29 mouse cellular contexts compared by ENCODE assay signal in genomic region chr8:126327786-126328185, GRCm38 (mm10). TPM values are rescaled to one million over a fixed set of nuclear protein-coding genes. Genes with fewer than 3 reads are reported as not detected.
A peak's percentile ranks its signal among the peaks of the same experiment; 100 is the strongest.
DNase-seq lines count a peak whose midpoint lies in the region.
"Had no signal": no experiment of that assay in that cellular context is flagged by ENCODE, and none has a peak within 500 bp of the region (broad histone marks: within the 10 kb centered on the region; RNA-seq: fewer than 3 reads in every experiment).

No protein-coding gene starts in this region.

- no peaks in the 10 kb centered on the region for H3K27me3 ChIP-seq in embryonic facial prominence, embryonic 10.5 days (replicated peaks; ENCODE audit: low read depth, poor library complexity, severe bottlenecking)
- no peaks in the 10 kb centered on the region for H3K27me3 ChIP-seq in heart, embryonic 10.5 days (ENCODE audit: insufficient read depth, poor library complexity, severe bottlenecking)
- H3K27me3 ChIP-seq: forebrain, embryonic 15.5 days; heart, embryonic 12.5 days; liver, embryonic 15.5 days; lung, embryonic 15.5 days; megakaryocyte, embryonic 14.5 days; neural tube, embryonic 12.5 days; stomach, embryonic 15.5 days had no signal

- no peaks in the 10 kb centered on the region for H3K36me3 ChIP-seq in embryonic facial prominence, embryonic 10.5 days (replicated peaks)
- no peaks in the 10 kb centered on the region for H3K36me3 ChIP-seq in heart, embryonic 10.5 days
- H3K36me3 ChIP-seq: forebrain, embryonic 15.5 days; G1E; heart, embryonic 12.5 days; hindbrain, embryonic 10.5 days; limb, embryonic 10.5 days; liver, embryonic 15.5 days; lung, embryonic 15.5 days; neural tube, embryonic 12.5 days; stomach, embryonic 15.5 days had no signal

- H3K9me3 ChIP-seq in embryonic facial prominence, embryonic 10.5 days = peaks cover 5% of the 10 kb centered on the region; the same call in 1 of the 2 replicates
- peaks cover 3% of the 10 kb centered on the region; the same call in 1 of the 2 replicates for H3K9me3 ChIP-seq in heart, embryonic 10.5 days
- H3K9me3 ChIP-seq: forebrain, embryonic 15.5 days; limb, embryonic 10.5 days; liver, embryonic 15.5 days; lung, embryonic 15.5 days; neural tube, embryonic 12.5 days; stomach, embryonic 15.5 days had no signal

- DNase-seq in embryo, embryonic 10 days (ENCODE audit: low spot score) = peak; percentile 39
- no peak for DNase-seq in embryo, embryonic 9.5 days (ENCODE audit: extremely low spot score)
- DNase-seq in ZHBTc4 (ENCODE audit: low read depth, low spot score) = peak; percentile 54
- peak; percentile 60 to 62 for DNase-seq in cerebellum, postnatal 14 days
- DNase-seq in embryonic facial prominence, embryonic 10.5 days (ENCODE audit: low spot score) = peak; percentile 14
- no peak for DNase-seq in kidney, adult 18-20 months
- no peak for DNase-seq in heart, embryonic 10.5 days (ENCODE audit: low spot score)
- DNase-seq in adrenal gland, adult (ENCODE audit: inconsistent age in 2 of 2, low spot score in 1 of 2) = no peak
- DNase-seq: adrenal gland, postnatal 25 days; gastrocnemius, postnatal 14 days; heart, adult 11 months; heart, postnatal 10 days; kidney, adult 11 months; liver; lung, postnatal 36 days; midbrain, embryonic 14.5 days; right cerebral cortex, adult 18-20 months; thymus, adult 18-20 months had no signal

- H3K4me3 ChIP-seq in embryonic facial prominence, embryonic 10.5 days = no peak overlapping the region
- no peak overlapping the region for H3K4me3 ChIP-seq in heart, embryonic 10.5 days
- H3K4me3 ChIP-seq: forebrain, embryonic 15.5 days; heart, embryonic 12.5 days; hindbrain, embryonic 10.5 days; limb, embryonic 10.5 days; liver, embryonic 15.5 days; lung, embryonic 15.5 days; megakaryocyte, embryonic 14.5 days; neural tube, embryonic 12.5 days; stomach, embryonic 15.5 days had no signal

- WGBS in embryonic facial prominence, embryonic 10.5 days = 56% methylated on average over 5 of the region's 5 CpGs
- WGBS in heart, embryonic 10.5 days = 60% methylated on average over 5 of the region's 5 CpGs

- peaks cover 11% of the 10 kb centered on the region for H3K4me1 ChIP-seq in embryonic facial prominence, embryonic 10.5 days
- no peaks in the 10 kb centered on the region for H3K4me1 ChIP-seq in heart, embryonic 10.5 days
- H3K4me1 ChIP-seq: forebrain, embryonic 15.5 days; heart, embryonic 12.5 days; limb, embryonic 10.5 days; liver, embryonic 15.5 days; lung, embryonic 15.5 days; megakaryocyte, embryonic 14.5 days; neural tube, embryonic 12.5 days; stomach, embryonic 15.5 days had no signal

- no peak overlapping the region for H3K27ac ChIP-seq in embryonic facial prominence, embryonic 10.5 days (replicated peaks)
- H3K27ac ChIP-seq in heart, embryonic 10.5 days = no peak overlapping the region
- H3K27ac ChIP-seq: forebrain, embryonic 15.5 days; kidney, postnatal 0 days; limb, embryonic 10.5 days; liver, embryonic 15.5 days; lung, embryonic 15.5 days; neural tube, embryonic 12.5 days; stomach, embryonic 15.5 days had no signal

RNA-seq across cellular contexts. Expression of gene Slc35f3, which starts 29.4 kb away (rescaled TPM):
- polyA plus RNA-seq in embryonic facial prominence, embryonic 10.5 days (2016; fragmentation: Nextera tagmentation; extraction: Ambion mirVana) = 0.23 TPM in 1 of 2 replicates, not detected in the other
- polyA plus RNA-seq in heart, embryonic 10.5 days (2016; fragmentation: Nextera tagmentation; extraction: Ambion mirVana) = 0.11 TPM in 1 of 2 replicates, not detected in the other
- polyA plus RNA-seq: G1E; liver, embryonic 15.5 days had no signal

Comparison
In these comparisons a context has a peak if more than half of its experiments do, and no peak if none do; other contexts are left out.
1. DNase-seq: peak in embryo, embryonic 10 days (single experiment), ZHBTc4 (single experiment), cerebellum, postnatal 14 days (2 of 2) and embryonic facial prominence, embryonic 10.5 days (single experiment); none in embryo, embryonic 9.5 days (single experiment), kidney, adult 18-20 months (single experiment), heart, embryonic 10.5 days (single experiment) and adrenal gland, adult (0 of 2).